Mouse (Mus musculus) neural tube, embryonic 15.5 days (tissue): ENCODE results near the gene Emc3. TPM values are rescaled to one million over a fixed set of nuclear protein-coding genes. Genes with fewer than 3 reads are reported as not detected.

Source experiments
- ATAC-seq: fragments of 200-750 bp; cut with Nextera tagmentation; 2 replicates; pipeline ENCODE4 v1.8.0; 2017; ENCODE audit warnings: mild to moderate bottlenecking, moderate TSS enrichment, moderate library complexity; ENCODE audit not compliant: low FRiP score
- H3K27ac ChIP-seq: fragments of 300-500 bp; sonication (generic); replicated peaks from 2 replicates; pipeline ENCODE4 v1.5.1; 2015; ENCODE audit warnings: mild to moderate bottlenecking, inconsistent platforms
- H3K27me3 ChIP-seq: fragments of 300-500 bp; sonication (generic); replicated peaks from 2 replicates; pipeline ENCODE4 v1.6.1; 2015; ENCODE audit warnings: inconsistent platforms
- H3K36me3 ChIP-seq: fragments of 300-500 bp; sonication (generic); 2 replicates; pipeline ENCODE4 v1.6.1; 2015; ENCODE audit warnings: inconsistent platforms
- H3K4me1 ChIP-seq: fragments of 300-500 bp; sonication (generic); 2 replicates; pipeline ENCODE4 v1.6.1; 2015; ENCODE audit warnings: inconsistent platforms
- H3K4me2 ChIP-seq: fragments of 300-500 bp; sonication (generic); 2 replicates; pipeline ENCODE4 v1.6.1; 2015; ENCODE audit warnings: inconsistent platforms, mild to moderate bottlenecking, moderate library complexity
- H3K4me3 ChIP-seq: fragments of 300-500 bp; sonication (generic); replicated peaks from 2 replicates; pipeline ENCODE4 v1.5.1; 2015; ENCODE audit warnings: mild to moderate bottlenecking, inconsistent platforms
- H3K9ac ChIP-seq: fragments of 300-500 bp; sonication (generic); replicated peaks from 2 replicates; pipeline ENCODE4 v1.6.1; 2015; ENCODE audit warnings: mild to moderate bottlenecking, inconsistent platforms
- H3K9me3 ChIP-seq: fragments of 300-500 bp; sonication (generic); replicated peaks from 2 replicates; pipeline ENCODE4 v1.6.1; 2016; ENCODE audit warnings: inconsistent platforms
- WGBS: fragments of 180-500 bp; shearing (Covaris S2); methylation state at CpG from one replicate; pipeline ENCODE4 v1.1.7; 2015; ENCODE audit warnings: mixed read lengths; 5-methylcytosine and 5-hydroxymethylcytosine counted together
- polyA plus RNA-seq: library from polyadenylated mRNA; unstranded; fragments of >200 nt; fragmentation: Nextera tagmentation; extraction: Ambion mirVana; gene quantifications from 2 replicates; pipeline ENCODE4 v1.2.1, GENCODE M21; 2015

Gene Emc3
- polyA plus RNA-seq, 1 experiment from 2014 or later: 118 TPM

DNA sequence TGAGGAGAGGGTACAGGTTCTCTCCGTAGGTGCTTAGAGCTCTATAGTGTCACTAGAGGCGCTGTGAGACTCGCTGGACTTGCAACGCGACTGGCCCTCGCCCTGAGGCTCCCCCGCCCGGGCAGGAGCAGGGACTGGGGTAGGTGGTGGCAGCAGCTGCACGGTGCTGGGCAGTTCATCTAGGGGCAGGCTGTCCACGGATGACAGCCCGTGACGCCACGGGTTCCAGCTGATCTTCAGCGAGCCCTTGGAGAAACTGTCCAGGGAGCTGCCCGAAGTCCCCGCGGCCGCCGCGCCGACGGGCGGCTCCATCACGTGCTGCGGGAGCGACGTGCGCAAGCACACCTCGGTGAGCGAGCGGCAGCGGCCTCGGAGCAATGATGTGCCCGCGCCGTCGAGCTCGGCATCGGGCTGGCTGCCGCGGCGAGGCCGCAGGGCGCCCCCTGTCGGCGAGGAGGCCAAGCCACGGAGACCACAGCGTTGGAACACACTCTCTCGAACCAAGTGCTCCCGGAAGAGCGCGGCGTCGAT lies 37.1 kb downstream of the Emc3 start:
- H3K27me3 ChIP-seq: peaks cover 10% of the 10 kb centered on the region
- H3K36me3 ChIP-seq: peaks cover 43% of the 10 kb centered on the region
- peak overlapping the region; percentile 58 for H3K4me2 ChIP-seq
- 0 out of 2 replicates have a peak overlapping the region, but pooled peaks have one; percentile 21 for H3K9ac ChIP-seq
- WGBS: under 1% methylated on average over 54 of the region's 54 CpGs
- H3K9me3 ChIP-seq: no peaks in the 10 kb centered on the region
- H3K27ac ChIP-seq: 0 out of 2 replicates have a peak overlapping the region, but pooled peaks have one; percentile 29
- peak; percentile 64 for ATAC-seq
- H3K4me1 ChIP-seq: peaks cover 19% of the 10 kb centered on the region
- H3K4me3 ChIP-seq: peak overlapping the region; percentile 37

DNA sequence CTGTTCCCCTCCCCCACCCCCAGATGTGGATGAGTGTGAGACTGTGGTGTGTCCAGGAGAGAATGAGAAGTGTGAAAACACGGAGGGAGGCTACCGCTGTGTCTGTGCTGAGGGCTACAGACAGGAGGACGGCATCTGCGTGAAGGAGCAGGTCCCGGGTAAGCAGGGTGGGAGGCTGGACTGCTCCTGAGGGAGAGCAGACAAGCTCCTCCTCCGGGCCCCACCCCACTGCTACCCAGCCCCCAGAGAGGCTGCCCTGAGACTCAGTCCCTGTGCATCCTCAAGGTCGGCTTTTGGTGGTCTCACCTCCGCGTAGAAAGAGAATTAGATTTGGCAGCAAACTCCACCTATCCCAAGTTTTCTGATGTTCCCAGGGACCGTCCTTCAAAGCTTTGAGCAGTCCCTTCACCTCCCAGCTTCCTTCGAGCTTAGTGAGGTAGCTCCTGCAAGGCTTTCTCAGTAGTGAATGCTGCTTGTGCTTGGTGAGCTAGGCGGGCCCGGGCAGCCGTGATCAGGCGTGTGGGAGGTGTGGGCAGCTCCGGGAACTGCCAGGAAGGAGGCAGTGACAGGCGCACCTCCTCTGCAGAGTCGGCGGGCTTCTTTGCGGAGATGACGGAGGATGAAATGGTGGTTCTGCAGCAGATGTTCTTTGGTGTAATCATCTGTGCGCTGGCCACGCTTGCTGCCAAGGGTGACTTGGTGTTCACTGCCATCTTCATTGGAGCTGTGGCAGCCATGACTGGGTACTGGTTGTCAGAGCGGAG lies 39.2 kb downstream of the Emc3 start:
- H3K27ac ChIP-seq: no peak overlapping the region
- ATAC-seq: no peak
- peaks cover 10% of the 10 kb centered on the region for H3K27me3 ChIP-seq
- no peak overlapping the region for H3K4me3 ChIP-seq
- peaks cover 24% of the 10 kb centered on the region for H3K4me1 ChIP-seq
- H3K36me3 ChIP-seq: peaks cover 50% of the 10 kb centered on the region
- H3K9me3 ChIP-seq: no peaks in the 10 kb centered on the region
- no peak overlapping the region for H3K9ac ChIP-seq
- WGBS: 82% methylated on average over 24 of the region's 24 CpGs
- H3K4me2 ChIP-seq: no peak overlapping the region

DNA sequence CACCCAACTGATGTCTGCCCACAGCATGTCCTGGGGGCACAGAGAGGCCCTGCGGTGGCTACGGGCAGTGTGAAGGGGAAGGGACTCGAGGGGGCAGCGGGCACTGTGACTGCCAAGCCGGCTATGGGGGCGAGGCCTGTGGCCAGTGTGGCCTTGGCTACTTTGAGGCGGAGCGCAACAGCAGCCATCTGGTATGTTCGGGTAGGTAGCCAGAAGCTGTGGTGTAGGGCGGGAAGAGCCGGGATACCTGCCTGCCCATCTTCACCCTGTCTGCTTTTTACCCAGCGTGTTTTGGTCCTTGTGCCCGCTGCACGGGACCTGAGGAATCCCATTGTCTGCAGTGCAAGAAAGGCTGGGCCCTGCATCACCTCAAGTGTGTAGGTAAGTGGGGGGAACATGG lies 42.0 kb downstream of the Emc3 start:
- Histone ChIP-seq H3K4me3 (no peak overlapping the region), H3K27me3 (no peaks in the 10 kb centered on the region), H3K9ac (no peak overlapping the region), H3K36me3 (peaks cover 48% of the 10 kb centered on the region), H3K27ac (no peak overlapping the region), H3K4me1 (peaks cover 33% of the 10 kb centered on the region), H3K4me2 (no peak overlapping the region), H3K9me3 (no peaks in the 10 kb centered on the region)
- ATAC-seq: no peak
- 94% methylated on average over 14 of the region's 14 CpGs for WGBS

DNA sequence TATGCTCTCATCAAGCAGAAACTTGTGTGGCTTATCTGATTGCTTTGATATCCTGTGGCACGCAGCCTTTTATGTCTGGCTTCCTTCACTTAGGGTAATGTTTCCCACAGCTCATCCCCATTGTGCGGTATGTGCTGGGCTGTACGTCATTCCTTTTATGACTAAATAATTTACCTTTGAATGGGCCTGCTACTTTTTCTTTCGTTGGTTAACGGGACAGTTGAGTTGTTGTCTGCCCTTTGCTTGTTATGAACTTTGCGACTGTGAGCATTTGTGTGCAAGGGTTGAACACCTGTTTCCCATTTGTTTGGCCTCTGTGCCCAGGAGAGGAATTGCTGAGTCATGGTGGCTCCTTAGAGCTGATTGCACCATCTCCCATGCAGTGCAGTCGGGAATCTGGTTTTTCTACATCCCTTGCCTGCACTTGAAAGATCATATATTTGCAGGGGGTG lies 44.3 kb downstream of the Emc3 start:
- Histone ChIP-seq H3K27me3 (no peaks in the 10 kb centered on the region), H3K27ac (no peak overlapping the region), H3K9me3 (no peaks in the 10 kb centered on the region), H3K4me2 (no peak overlapping the region), H3K9ac (no peak overlapping the region), H3K4me1 (peaks cover 41% of the 10 kb centered on the region), H3K4me3 (no peak overlapping the region), H3K36me3 (peaks cover 37% of the 10 kb centered on the region)
- ATAC-seq: no peak
- WGBS: 50% methylated on average over 7 of the region's 7 CpGs

DNA sequence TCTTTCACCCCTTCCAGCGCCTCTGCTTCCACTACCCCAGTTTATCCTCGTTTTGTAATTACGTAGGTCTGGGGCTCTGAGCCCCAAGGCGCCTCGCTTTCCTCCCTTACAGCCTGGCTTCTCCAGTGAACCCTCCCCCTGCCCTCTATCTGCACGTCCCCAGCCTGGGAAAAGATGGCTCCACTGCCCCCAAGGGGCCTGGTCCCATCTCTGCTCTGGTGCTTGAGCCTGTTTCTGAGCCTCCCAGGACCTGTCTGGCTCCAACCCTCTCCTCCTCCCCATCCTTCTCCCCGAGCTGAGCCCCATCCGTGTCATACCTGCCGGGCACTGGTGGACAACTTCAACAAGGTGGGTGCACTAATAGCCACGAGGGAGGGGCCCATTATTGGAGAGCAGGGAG lies 47.7 kb downstream of the Emc3 start:
- Histone ChIP-seq H3K9me3 (no peaks in the 10 kb centered on the region), H3K9ac (peak overlapping the region; percentile 89), H3K27ac (peak overlapping the region; percentile 90), H3K27me3 (no peaks in the 10 kb centered on the region; the same call in 1 of the 2 replicates), H3K4me3 (peak overlapping the region; percentile 55), H3K4me1 (peaks cover 50% of the 10 kb centered on the region), H3K4me2 (peak overlapping the region; percentile 78), H3K36me3 (peaks cover 9% of the 10 kb centered on the region)
- peak; percentile 55 for ATAC-seq
- 8% methylated on average over 10 of the region's 10 CpGs for WGBS

DNA sequence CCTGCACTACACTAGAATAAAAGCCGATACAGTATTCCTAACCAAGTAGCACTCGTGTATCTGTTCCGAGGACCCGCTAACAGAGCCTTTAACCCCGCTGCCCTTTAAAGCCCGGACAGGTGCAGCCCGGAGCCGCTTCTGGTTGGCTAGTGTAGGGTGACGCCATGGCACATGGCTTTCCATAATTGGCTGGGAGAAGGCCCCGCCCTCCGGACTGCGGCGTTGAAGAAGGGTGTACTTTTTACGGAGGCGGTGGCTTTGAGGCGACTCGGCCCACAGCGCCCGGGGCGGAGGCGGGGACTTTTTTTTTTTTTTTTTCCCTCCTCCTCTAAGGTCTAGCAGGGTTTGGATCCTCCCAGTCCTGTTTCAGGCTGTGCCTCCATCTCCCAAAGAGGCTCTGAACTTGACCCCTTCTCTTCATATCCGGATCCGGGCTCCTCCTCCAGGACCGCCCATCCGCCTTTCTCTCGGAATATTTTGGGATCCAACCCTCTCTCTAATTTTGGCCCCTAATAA lies 48.3 kb downstream of the Emc3 start, which contains the start of gene Creld1:
Gene Creld1, plus strand, starts transcription at position 198 of the 516 bp plus-strand sequence.
- Histone ChIP-seq H3K27ac (peak within 1 kb of the TSS; percentile 90), H3K27me3 (no peaks in the 10 kb centered on the region; the same call in 1 of the 2 replicates), H3K9me3 (no peaks in the 10 kb centered on the region), H3K36me3 (peaks cover 3% of the 10 kb centered on the region; the same call in 1 of the 2 replicates), H3K4me3 (peak within 1 kb of the TSS; percentile 55), H3K4me1 (peaks cover 46% of the 10 kb centered on the region), H3K4me2 (peak within 1 kb of the TSS; percentile 78), H3K9ac (peak within 1 kb of the TSS; percentile 89)
- WGBS: under 1% methylated on average over 26 of the region's 26 CpGs
- ATAC-seq: peak; percentile 97

DNA sequence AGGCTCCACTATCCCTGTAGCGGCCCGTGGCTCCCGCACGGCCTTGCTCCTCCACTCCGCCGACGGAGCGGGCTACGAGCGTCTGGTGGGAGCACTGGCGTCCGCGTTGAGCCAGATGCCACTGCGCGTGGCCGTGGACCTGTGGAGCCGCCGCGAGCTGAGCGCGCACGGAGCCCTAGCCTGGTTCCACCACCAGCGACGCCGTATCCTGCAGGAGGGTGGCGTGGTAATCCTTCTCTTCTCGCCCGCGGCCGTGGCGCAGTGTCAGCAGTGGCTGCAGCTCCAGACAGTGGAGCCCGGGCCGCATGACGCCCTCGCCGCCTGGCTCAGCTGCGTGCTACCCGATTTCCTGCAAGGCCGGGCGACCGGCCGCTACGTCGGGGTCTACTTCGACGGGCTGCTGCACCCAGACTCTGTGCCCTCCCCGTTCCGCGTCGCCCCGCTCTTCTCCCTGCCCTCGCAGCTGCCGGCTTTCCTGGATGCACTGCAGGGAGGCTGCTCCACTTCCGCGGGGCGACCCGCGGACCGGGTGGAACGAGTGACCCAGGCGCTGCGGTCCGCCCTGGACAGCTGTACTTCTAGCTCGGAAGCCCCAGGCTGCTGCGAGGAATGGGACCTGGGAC lies 48.9 kb downstream of the Emc3 start:
- peak overlapping the region; percentile 89 for H3K9ac ChIP-seq
- under 1% methylated on average over 65 of the region's 65 CpGs for WGBS
- peak; percentile 78 for ATAC-seq

DNA sequence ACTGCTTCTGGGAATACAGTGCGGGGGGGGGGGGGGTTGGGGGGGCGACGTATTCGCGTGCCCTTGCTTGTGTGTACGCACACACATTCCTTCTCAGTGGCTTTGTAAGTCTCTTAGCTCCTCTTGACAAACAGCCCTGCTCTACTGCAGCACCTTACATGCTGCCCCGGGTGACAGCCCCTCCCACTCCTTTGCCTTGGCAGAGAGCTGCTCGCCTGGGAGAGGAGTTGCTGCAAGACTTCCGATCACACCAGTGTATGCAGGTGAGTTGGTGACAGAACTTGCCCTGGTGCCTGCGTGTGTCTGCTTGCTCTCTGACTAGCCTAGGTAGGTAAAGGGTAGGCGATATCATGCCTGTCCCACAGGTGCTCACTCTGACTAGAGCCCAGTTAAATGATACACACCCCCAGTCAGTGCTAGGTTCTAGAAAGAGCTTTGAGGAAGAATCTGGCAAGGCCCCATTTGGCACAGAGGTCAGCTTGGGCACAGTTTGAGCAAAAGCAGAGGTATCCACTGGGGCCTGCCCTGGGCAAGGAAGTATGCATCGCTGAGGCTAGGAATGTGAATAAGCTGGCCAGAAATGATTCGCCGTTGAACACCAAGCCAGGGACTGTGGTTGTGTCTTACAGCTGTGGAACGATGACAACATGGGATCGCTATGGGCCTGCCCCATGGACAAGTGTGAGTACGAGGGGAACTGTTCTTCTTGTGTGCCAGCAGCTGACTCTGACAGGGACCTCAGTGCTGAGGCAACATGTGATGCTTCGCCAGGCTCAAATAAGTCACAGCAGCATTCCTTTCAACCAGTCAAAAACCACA lies 50.7 kb downstream of the Emc3 start:
- 67% methylated on average over 18 of the region's 18 CpGs for WGBS
- ATAC-seq: no peak
- no peak overlapping the region for H3K9ac ChIP-seq
- H3K4me1 ChIP-seq: peaks cover 35% of the 10 kb centered on the region
- H3K4me2 ChIP-seq: no peak overlapping the region
- H3K9me3 ChIP-seq: no peaks in the 10 kb centered on the region
- H3K4me3 ChIP-seq: no peak overlapping the region
- no peaks in the 10 kb centered on the region for H3K36me3 ChIP-seq
- H3K27me3 ChIP-seq: no peaks in the 10 kb centered on the region; the same call in 1 of the 2 replicates
- no peak overlapping the region for H3K27ac ChIP-seq

More for the DNA sequence above, 48.9 kb downstream of the Emc3 start:
- Histone ChIP-seq H3K4me2 (peak overlapping the region; percentile 78), H3K4me1 (peaks cover 45% of the 10 kb centered on the region), H3K9me3 (no peaks in the 10 kb centered on the region), H3K36me3 (no peaks in the 10 kb centered on the region), H3K4me3 (peak overlapping the region; percentile 55), H3K27me3 (no peaks in the 10 kb centered on the region; the same call in 1 of the 2 replicates), H3K27ac (peak overlapping the region; percentile 90)

DNA sequence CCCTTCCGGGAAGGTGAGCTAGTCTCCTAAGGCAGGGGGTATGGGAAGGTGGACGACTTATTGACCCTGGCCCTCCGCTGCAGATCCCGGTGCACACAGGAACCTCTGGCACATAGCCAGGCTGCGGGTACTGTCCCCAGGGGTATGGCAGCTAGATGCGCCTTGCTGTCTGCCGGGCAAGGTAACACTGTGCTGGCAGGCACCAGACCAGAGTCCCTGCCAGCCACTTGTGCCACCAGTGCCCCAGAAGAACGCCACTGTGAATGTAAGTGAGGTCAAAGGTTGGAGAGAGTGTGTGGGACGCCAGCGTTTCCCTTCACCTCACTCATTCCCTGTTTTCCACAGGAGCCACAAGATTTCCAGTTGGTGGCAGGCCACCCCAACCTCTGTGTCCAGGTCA lies 52.5 kb downstream of the Emc3 start:
- H3K27ac ChIP-seq: no peak overlapping the region
- no peak overlapping the region for H3K9ac ChIP-seq
- H3K9me3 ChIP-seq: no peaks in the 10 kb centered on the region
- ATAC-seq: no peak
- WGBS: 79% methylated on average over 10 of the region's 10 CpGs
- no peak overlapping the region for H3K4me2 ChIP-seq
- peaks cover 17% of the 10 kb centered on the region for H3K4me1 ChIP-seq
- no peaks in the 10 kb centered on the region; the same call in 1 of the 2 replicates for H3K27me3 ChIP-seq
- no peak overlapping the region for H3K4me3 ChIP-seq
- H3K36me3 ChIP-seq: no peaks in the 10 kb centered on the region

DNA sequence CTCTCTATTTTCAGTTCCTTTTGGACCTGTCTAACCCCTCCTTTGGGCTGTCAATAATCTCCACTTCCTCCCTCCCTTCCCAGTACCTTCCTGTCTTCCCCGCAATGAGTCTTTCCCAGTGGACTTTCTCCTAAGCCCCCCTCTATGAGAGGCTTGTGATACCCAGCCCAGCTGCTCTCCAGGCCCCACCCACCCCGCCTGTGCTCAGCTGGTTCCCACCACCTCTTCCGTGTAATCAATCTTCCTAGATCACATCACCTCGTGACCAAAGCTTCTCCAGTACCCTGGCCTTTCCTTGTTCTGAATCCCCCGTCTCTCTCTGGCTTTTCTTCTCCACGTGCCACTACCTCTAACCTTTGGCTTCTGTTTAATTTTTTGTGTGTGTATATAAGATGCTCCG lies 54.1 kb downstream of the Emc3 start:
- Histone ChIP-seq H3K4me2 (no peak overlapping the region), H3K36me3 (no peaks in the 10 kb centered on the region), H3K9ac (no peak overlapping the region), H3K27me3 (no peaks in the 10 kb centered on the region; the same call in 1 of the 2 replicates), H3K27ac (no peak overlapping the region), H3K9me3 (no peaks in the 10 kb centered on the region), H3K4me3 (no peak overlapping the region), H3K4me1 (peaks cover 11% of the 10 kb centered on the region)
- no peak for ATAC-seq
- WGBS: 28% methylated on average over 7 of the region's 7 CpGs

DNA sequence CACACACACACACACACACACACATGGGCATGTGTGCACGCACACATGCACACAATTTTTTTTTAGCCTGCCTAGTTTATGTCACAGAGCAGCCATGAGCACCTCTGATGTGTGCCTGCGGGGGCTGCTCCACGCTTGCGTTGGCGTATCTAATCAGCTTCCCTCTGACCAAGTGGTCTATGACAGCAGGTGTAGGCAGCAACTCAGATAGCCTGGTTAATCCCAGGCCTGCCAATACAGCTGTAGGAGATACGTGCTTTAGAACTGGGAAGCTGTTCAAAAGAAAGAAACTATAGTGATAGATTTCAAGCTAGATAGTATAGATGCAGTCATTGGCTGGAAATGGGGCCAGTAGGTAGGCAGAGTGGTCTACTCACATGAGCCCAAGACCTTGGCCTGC lies 57.7 kb downstream of the Emc3 start:
- Histone ChIP-seq H3K4me1 (peaks cover 19% of the 10 kb centered on the region), H3K27me3 (peaks cover 27% of the 10 kb centered on the region), H3K9me3 (no peaks in the 10 kb centered on the region), H3K36me3 (no peaks in the 10 kb centered on the region), H3K9ac (no peak overlapping the region), H3K27ac (no peak overlapping the region), H3K4me3 (no peak overlapping the region), H3K4me2 (no peak overlapping the region)
- 83% methylated on average over 6 of the region's 6 CpGs for WGBS
- no peak for ATAC-seq
